Mouse (Mus musculus): ENCODE measurements around the gene Rpl13a.

- TF ChIP-seq CTCF (IDR thresholded peaks at IDR 0.05; ENCODE audit: insufficient read depth, low read depth, low read length): no peak
- TF ChIP-seq POLR2A (IDR thresholded peaks at IDR 0.05; ENCODE audit: insufficient read depth, low read depth, low read length): no peak
Measured at GRCm38 (mm10) chr7:45150321-45150720, 21.8 kb upstream of the Rpl13a start.

All from olfactory bulb, adult 2 months (tissue).